Mouse (Mus musculus) limb, embryonic 11.5 days (tissue): Measurements from ENCODE around the gene Zfp512b. TPM values are rescaled to one million over a fixed set of nuclear protein-coding genes. Genes with fewer than 3 reads are reported as not detected.
A peak's percentile ranks its signal among the peaks of the same experiment; 100 is the strongest.

Experiments used
- ATAC-seq: fragments of 200-750 bp; cut with Nextera tagmentation; 2 replicates; pipeline ENCODE4 v1.8.0; 2017; ENCODE audit warnings: low read depth; ENCODE audit not compliant: insufficient number of reproducible peaks, low FRiP score, low TSS enrichment
- DNase-seq: peaks from one replicate; pipeline ENCODE4 v3.0.0-alpha.2; 2015; ENCODE audit warnings: low spot score
- H3K27ac ChIP-seq: fragments of 300-500 bp; sonication (generic); replicated peaks from 2 replicates; pipeline ENCODE4 v1.5.1; 2014; ENCODE audit warnings: low read depth, mild to moderate bottlenecking, low read length
- H3K27me3 ChIP-seq: fragments of 300-500 bp; sonication (generic); 2 replicates; pipeline ENCODE4 v1.6.1; 2014; ENCODE audit warnings: mild to moderate bottlenecking, low read length, mixed read lengths; ENCODE audit not compliant: control insufficient read depth, insufficient read depth
- H3K36me3 ChIP-seq: fragments of 300-500 bp; sonication (generic); 2 replicates; pipeline ENCODE4 v1.6.1; 2014; ENCODE audit warnings: mild to moderate bottlenecking, low read length, moderate library complexity, mixed read lengths; ENCODE audit not compliant: control insufficient read depth, insufficient read depth
- H3K4me1 ChIP-seq: fragments of 300-500 bp; sonication (generic); 2 replicates; pipeline ENCODE4 v1.6.1; 2014; ENCODE audit warnings: low read length, mixed read lengths; ENCODE audit not compliant: control insufficient read depth, insufficient read depth
- H3K4me2 ChIP-seq: fragments of 300-500 bp; sonication (generic); 2 replicates; pipeline ENCODE4 v1.6.1; 2014; ENCODE audit warnings: low read depth, mild to moderate bottlenecking, moderate library complexity; ENCODE audit not compliant: severe bottlenecking
- H3K4me3 ChIP-seq: fragments of 300-500 bp; sonication (generic); 2 replicates; pipeline ENCODE4 v1.5.1; 2014; ENCODE audit warnings: low read depth, low read length
- H3K9ac ChIP-seq: fragments of 300-500 bp; sonication (generic); 2 replicates; pipeline ENCODE4 v1.6.1; 2014; ENCODE audit warnings: mild to moderate bottlenecking, low read length
- H3K9me3 ChIP-seq: fragments of 300-500 bp; sonication (generic); 2 replicates; pipeline ENCODE4 v1.6.1; 2016; ENCODE audit warnings: low read length; ENCODE audit not compliant: control insufficient read depth
- WGBS: fragments of 180-500 bp; shearing (Covaris S2); extraction: QIAGEN DNeasy Blood & Tissue Kit; methylation state at CpG from one replicate; pipeline ENCODE4 v1.1.7; 2014; 5-methylcytosine and 5-hydroxymethylcytosine counted together
- polyA plus RNA-seq: library from polyadenylated mRNA; unstranded; fragments of >200 nt; fragmentation: Nextera tagmentation; extraction: Ambion mirVana; gene quantifications from 2 replicates; pipeline ENCODE4 v1.2.1, GENCODE M21; 2014

Gene Zfp512b
- polyA plus RNA-seq, 1 experiment from 2014 or later: 30.9 TPM

DNA sequence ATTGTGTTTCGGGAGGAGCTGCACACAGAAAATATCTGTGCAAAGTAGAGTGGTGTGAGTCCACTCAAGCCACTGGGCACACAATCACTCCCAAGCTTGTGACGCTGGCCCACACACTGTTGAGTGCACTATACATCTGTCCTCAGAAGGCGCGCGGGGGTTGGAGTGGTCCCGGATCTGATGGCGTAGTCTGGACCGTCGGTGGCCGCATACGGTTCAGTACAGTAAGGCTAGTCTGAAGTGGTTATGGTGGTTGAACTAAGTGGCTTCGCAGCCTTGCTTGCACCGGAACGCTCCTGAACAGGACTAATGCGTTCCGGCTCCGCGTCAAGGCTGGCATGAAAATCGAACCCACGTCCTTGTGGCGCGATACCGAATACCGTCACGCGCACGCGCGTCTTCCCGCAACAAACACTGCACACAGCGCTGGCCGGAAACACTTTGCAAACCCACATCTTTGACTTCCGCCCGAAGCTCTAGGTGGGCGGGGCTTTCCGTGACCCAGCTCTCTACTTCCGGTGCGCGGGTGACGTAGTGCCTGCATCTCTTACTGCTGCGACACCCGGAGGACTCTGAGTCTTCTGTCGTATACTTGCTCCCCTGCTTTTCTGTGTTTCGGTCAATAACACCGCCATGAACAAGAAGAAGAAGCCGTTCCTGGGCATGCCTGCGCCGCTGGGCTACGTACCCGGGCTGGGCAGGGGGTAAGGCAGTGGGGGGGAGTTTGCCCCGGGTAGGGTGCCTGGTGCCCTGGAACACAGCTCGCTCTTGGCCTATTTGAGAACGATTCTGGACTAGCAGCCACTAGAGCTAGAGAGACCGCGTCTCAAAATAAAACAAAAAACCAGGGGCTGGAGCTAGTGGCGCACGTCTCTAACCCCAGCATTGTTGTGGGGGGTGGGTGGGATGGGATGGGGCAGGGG, 8.5 kb upstream of the Zfp512b start:
- no peaks in the 10 kb centered on the region; the same call in 1 of the 2 replicates for H3K27me3 ChIP-seq
- DNase-seq (peak; percentile 98), ATAC-seq (peak; percentile 91)
- no peak overlapping the region; the same call in 1 of the 2 replicates for H3K27ac ChIP-seq
- H3K9me3 ChIP-seq: no peaks in the 10 kb centered on the region
- H3K4me2 ChIP-seq: peak overlapping the region; percentile 80
- H3K4me1 ChIP-seq: peaks cover 7% of the 10 kb centered on the region
- peak overlapping the region; percentile 82 for H3K9ac ChIP-seq
- H3K36me3 ChIP-seq: no peaks in the 10 kb centered on the region
- peak overlapping the region; percentile 95 for H3K4me3 ChIP-seq
- 1% methylated on average over 57 of the region's 57 CpGs for WGBS

DNA sequence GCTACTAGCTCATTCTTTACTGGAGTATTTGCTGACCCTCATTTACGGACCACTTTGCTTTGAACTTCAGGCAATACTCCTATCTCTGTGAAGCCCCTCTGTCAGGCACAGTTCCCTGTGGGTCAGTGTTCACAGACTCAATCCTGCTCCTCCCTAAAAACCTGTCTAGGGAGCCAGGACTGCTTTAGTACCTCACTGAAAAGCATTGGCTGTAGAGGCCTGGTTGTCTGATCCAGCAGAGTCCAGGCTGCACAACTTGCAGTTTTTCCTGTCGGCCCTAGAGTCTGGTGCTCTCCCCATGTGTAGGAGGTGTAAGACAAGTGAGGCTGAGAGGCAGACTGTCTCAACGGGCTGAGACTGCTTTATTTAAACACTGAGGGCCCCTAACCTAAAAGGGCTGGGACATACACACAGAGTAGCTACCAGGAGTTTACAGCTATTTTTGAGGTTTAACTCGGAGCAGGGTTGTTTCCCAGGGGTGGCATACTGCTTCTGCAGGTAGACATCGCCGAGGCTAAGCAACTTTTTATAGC, 7.7 kb upstream of the Zfp512b start:
- 69% methylated on average over 6 of the region's 6 CpGs for WGBS
- no peak for ATAC-seq
- peak overlapping the region; percentile 95 for H3K4me3 ChIP-seq

DNA sequence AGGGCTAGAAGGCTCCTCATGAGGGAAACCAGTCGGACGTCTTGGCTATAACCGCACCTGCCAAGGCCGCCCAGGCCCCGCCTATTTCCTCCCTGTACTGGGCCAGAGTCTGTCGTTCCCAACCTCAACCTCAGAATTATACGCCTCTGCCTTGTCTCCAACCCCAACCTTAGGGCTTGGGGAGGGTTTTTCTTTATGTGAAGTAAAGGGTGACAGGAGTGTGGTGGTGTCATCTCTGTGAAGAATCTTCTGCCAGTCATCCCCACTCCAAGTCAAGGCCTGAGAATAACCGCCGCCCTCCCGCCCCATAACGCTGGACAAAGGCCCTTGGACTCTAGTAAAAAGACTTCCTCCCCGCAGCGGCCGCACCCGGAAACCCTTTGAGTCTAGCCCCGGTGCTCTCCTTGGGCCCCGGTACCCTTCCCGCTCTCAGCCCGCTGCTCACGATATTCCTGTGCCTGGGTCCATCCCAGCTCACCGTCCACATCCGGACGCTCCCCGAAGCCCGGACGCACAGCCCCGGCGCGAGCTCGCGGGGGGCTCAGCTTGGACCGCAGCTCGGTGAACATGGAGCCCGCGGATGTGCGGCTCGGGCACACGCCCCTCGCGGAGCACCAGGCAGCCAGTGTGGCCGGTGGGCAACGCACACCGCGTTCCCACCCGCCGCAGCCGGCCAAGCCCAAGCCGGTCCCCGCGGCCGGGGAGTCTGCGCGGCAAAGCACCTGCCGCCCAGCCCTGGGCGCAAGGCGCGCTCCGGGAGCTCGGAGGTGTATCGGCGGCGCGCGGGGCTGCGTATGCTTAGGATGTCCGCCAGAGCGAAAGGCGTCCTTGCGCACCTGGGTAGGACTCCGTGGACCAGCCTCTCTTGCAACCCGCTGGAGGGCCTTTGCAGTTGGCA, 6.1 kb upstream of the Zfp512b start, which contains the start of gene Samd10:
Gene Samd10, minus strand, starts transcription at position 759 of the 898 bp plus-strand sequence.
- Histone ChIP-seq H3K27me3 (no peaks in the 10 kb centered on the region; the same call in 1 of the 2 replicates), H3K27ac (no peak within 1 kb of the TSS), H3K9ac (peak within 1 kb of the TSS; percentile 76), H3K9me3 (no peaks in the 10 kb centered on the region), H3K4me2 (peak within 1 kb of the TSS; percentile 96), H3K4me1 (peaks cover 7% of the 10 kb centered on the region), H3K36me3 (no peaks in the 10 kb centered on the region), H3K4me3 (peak within 1 kb of the TSS; percentile 64)
- DNase-seq (peak; percentile 73), ATAC-seq (peak; percentile 29)
- WGBS: 3% methylated on average over 71 of the region's 71 CpGs

More for the DNA sequence above, 7.7 kb upstream of the Zfp512b start:
- Histone ChIP-seq H3K4me1 (peaks cover 7% of the 10 kb centered on the region), H3K36me3 (no peaks in the 10 kb centered on the region), H3K27ac (no peak overlapping the region), H3K4me2 (peak overlapping the region; percentile 80), H3K9ac (peak overlapping the region; percentile 82; the same call in 1 of the 2 replicates), H3K9me3 (no peaks in the 10 kb centered on the region), H3K27me3 (no peaks in the 10 kb centered on the region; the same call in 1 of the 2 replicates)
- no peak for DNase-seq

DNA sequence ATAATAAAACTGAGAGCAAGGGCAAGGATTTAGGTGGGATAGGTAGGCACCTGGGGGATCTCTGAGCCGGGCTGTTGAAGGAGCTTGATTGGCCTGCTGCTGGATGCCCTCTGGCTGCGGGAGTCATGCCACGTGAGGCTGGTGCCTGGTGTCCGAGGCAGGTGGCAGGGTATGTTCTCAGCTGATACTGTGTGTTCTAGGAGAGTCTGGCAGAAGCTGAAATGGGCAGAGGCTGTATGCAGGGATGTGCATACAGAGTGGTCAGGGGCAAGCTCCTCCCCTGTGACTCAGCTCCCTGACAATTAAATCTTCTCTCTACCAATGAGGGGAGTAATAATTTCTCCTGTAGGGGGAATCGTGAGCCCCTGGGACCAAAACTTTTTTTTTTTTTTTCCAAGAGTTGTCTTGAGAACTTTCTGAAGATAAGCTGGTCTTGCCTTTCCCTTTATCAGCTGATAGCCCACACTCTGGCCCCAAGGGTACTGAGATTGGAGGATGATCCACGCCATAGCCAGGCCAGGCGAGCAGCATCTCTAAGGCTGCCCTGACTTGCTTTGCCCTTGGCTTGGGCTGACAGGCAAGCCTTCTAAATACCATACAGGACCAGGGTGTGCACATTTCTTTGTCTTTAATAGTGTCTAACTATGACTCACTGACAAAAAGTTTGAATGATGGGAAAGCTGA, 4.9 kb upstream of the Zfp512b start:
- 70% methylated on average over 7 of the region's 7 CpGs for whole genome bisulfite sequencing
- no peaks in the 10 kb centered on the region; the same call in 1 of the 2 replicates for H3K27me3 ChIP-seq

DNA sequence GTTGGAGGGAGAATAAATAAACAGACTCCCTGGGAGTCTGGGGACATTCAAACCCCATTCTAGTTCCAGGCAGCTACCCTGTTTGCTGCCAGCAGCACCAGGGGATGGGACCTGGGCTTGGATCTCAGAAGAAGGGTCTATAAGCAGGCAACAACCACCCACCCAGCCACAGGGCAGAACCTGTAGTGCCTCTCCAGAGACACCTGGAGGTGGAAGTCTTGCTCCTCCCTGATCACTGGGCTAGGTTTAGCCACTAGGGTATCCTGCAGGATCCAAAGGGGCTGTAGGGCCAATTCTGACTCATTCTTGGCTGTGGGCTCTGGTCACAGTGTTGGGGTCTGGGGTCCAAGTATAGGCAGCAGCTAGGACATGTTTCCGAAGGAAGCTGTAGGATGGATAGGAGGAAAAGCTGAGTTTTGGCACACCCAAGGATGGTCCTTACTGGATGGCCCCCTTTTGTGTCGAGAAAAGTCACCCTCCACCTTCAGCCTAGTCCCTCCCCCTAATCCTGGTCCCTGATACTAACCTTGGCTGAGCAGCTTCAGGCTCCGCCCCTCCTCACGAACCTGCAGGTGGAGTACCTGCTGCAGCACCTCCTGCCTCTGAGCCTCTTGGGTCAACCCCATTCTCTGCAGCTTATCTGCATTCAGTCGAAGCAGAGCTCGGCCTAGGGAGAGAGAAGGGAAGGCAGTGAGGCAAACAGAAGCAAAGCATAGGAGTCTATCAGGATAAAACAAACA, 3.8 kb upstream of the Zfp512b start:
- H3K4me2 ChIP-seq: no peak overlapping the region
- no peak overlapping the region for H3K27ac ChIP-seq
- DNase-seq (no peak), ATAC-seq (no peak)
- H3K36me3 ChIP-seq: no peaks in the 10 kb centered on the region; the same call in 1 of the 2 replicates
- no peaks in the 10 kb centered on the region; the same call in 1 of the 2 replicates for H3K27me3 ChIP-seq
- H3K9ac ChIP-seq: no peak overlapping the region
- H3K4me1 ChIP-seq: peaks cover 6% of the 10 kb centered on the region
- WGBS: 53% methylated on average over 6 of the region's 6 CpGs
- H3K9me3 ChIP-seq: no peaks in the 10 kb centered on the region
- H3K4me3 ChIP-seq: no peak overlapping the region

More for the DNA sequence above, 4.9 kb upstream of the Zfp512b start:
- DNase-seq (no peak), ATAC-seq (no peak)
- H3K36me3 ChIP-seq: no peaks in the 10 kb centered on the region; the same call in 1 of the 2 replicates
- H3K4me1 ChIP-seq: peaks cover 7% of the 10 kb centered on the region
- no peak overlapping the region for H3K4me2 ChIP-seq
- no peaks in the 10 kb centered on the region for H3K9me3 ChIP-seq
- no peak overlapping the region for H3K9ac ChIP-seq
- H3K4me3 ChIP-seq: no peak overlapping the region
- no peak overlapping the region for H3K27ac ChIP-seq

DNA sequence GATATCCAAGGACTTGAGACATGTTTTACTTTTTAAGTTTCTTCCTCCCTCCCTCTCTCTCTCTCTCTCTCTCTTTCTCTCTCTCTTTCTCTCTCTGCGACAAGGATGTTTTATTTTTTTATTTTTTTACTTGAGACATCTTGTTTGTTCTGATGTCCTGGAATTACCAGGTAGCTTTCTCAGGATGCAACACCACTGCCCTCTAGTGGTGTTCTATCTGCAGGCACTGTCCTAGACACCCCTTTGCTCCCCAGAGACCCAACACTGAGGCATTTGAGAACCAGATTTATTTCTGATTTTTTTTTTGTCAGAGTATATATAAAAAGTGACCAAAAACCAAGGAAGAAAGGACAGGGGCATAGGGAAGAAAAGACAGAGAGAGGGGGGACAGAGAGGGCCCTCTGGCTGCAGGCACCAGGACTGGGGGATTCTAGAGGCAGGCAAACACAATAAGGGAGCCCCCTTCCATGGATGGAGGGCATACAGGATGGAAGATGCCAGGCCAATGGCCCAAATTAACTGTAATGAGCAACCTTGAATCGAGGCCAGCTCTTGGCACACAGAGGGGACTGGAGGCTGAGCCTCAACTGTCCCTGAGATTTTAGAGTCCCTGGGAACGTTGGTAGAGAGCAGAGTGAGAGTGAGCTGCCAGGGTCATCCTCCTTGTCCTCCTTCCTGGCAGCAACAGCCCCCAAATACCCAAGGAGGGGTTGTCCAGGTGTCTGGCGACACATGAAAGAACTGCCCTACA, 2.5 kb upstream of the Zfp512b start:
- 73% methylated on average over 4 of the region's 4 CpGs for WGBS
- no peak overlapping the region for H3K4me3 ChIP-seq
- no peaks in the 10 kb centered on the region for H3K9me3 ChIP-seq
- no peak overlapping the region for H3K9ac ChIP-seq
- ATAC-seq (no peak), DNase-seq (no peak)
- H3K36me3 ChIP-seq: no peaks in the 10 kb centered on the region; the same call in 1 of the 2 replicates
- no peak overlapping the region for H3K4me2 ChIP-seq
- H3K27ac ChIP-seq: no peak overlapping the region
- peaks cover 7% of the 10 kb centered on the region for H3K4me1 ChIP-seq
- H3K27me3 ChIP-seq: no peaks in the 10 kb centered on the region; the same call in 1 of the 2 replicates

DNA sequence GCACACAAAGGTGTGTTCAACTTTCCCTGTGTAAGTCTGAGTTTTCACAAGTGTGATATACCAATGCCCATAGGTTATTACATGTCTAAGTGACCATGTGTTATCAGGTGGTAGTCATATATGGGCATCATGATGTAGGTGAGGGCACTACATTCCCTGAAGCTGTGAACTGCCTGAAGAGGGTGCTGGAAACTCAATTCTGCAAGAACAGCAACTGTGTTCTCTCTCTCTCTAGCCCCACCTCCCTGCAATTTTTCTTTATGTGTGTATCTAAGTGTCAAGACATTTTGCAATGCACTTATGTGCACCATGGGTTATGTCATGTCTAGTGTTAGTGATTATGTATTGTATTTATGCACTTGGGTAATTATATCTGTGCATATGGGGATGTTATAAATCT, 1.3 kb upstream of the Zfp512b start:
- Histone ChIP-seq H3K36me3 (peaks cover 6% of the 10 kb centered on the region), H3K27ac (no peak overlapping the region), H3K27me3 (no peaks in the 10 kb centered on the region; the same call in 1 of the 2 replicates), H3K9ac (no peak overlapping the region), H3K4me2 (no peak overlapping the region), H3K4me1 (peaks cover 7% of the 10 kb centered on the region), H3K9me3 (no peaks in the 10 kb centered on the region), H3K4me3 (no peak overlapping the region)
- DNase-seq (no peak), ATAC-seq (no peak)
